Mouse (Mus musculus) neural tube, embryonic 11.5 days (tissue): ENCODE data around the gene Gpr183. TPM values are rescaled to one million over a fixed set of nuclear protein-coding genes. Genes with fewer than 3 reads are reported as not detected.

Source experiments
- ATAC-seq: fragments of 200-750 bp; cut with Nextera tagmentation; 2 replicates; pipeline ENCODE4 v1.8.0; 2017; ENCODE audit warnings: moderate number of reproducible peaks, mild to moderate bottlenecking, moderate TSS enrichment, moderate library complexity; ENCODE audit not compliant: insufficient read depth, low FRiP score, low TSS enrichment
- DNase-seq: peaks from one replicate; pipeline ENCODE4 v3.0.0-alpha.2; 2015; ENCODE audit warnings: low spot score
- H3K27ac ChIP-seq: fragments of 300-500 bp; sonication (generic); 2 replicates; pipeline ENCODE4 v1.5.1; 2014; ENCODE audit warnings: low read depth, mild to moderate bottlenecking, low read length
- H3K27me3 ChIP-seq: fragments of 300-500 bp; sonication (generic); 2 replicates; pipeline ENCODE4 v1.6.1; 2014; ENCODE audit warnings: mild to moderate bottlenecking, low read length, mixed read lengths; ENCODE audit not compliant: control insufficient read depth, insufficient read depth
- H3K36me3 ChIP-seq: fragments of 300-500 bp; sonication (generic); 2 replicates; pipeline ENCODE4 v1.6.1; 2014; ENCODE audit warnings: mild to moderate bottlenecking, low read length, moderate library complexity, mixed read lengths; ENCODE audit not compliant: control insufficient read depth, insufficient read depth
- H3K4me1 ChIP-seq: fragments of 300-500 bp; sonication (generic); 2 replicates; pipeline ENCODE4 v1.6.1; 2014; ENCODE audit warnings: low read length, mixed read lengths; ENCODE audit not compliant: control insufficient read depth, insufficient read depth
- H3K4me2 ChIP-seq: fragments of 300-500 bp; sonication (generic); 2 replicates; pipeline ENCODE4 v1.6.1; 2014; ENCODE audit warnings: low read depth, mild to moderate bottlenecking, moderate library complexity
- H3K4me3 ChIP-seq: fragments of 300-500 bp; sonication (generic); 2 replicates; pipeline ENCODE4 v1.5.1; 2014; ENCODE audit warnings: low read depth, low read length
- H3K9ac ChIP-seq: fragments of 300-500 bp; sonication (generic); 2 replicates; pipeline ENCODE4 v1.6.1; 2014; ENCODE audit warnings: mild to moderate bottlenecking, low read length
- H3K9me3 ChIP-seq: fragments of 300-500 bp; sonication (generic); 2 replicates; pipeline ENCODE4 v1.6.1; 2016; ENCODE audit warnings: low read length; ENCODE audit not compliant: control insufficient read depth
- WGBS: fragments of 180-500 bp; shearing (Covaris S2); extraction: QIAGEN DNeasy Blood & Tissue Kit; methylation state at CpG from one replicate; pipeline ENCODE4 v1.1.7; 2014; 5-methylcytosine and 5-hydroxymethylcytosine counted together
- polyA plus RNA-seq: library from polyadenylated mRNA; unstranded; fragments of >200 nt; fragmentation: Nextera tagmentation; extraction: Ambion mirVana; gene quantifications from 2 replicates; pipeline ENCODE4 v1.2.1, GENCODE M21; 2014

The Gpr183 gene
- polyA plus RNA-seq, 1 experiment from 2014 or later, result 3.5 TPM

DNA sequence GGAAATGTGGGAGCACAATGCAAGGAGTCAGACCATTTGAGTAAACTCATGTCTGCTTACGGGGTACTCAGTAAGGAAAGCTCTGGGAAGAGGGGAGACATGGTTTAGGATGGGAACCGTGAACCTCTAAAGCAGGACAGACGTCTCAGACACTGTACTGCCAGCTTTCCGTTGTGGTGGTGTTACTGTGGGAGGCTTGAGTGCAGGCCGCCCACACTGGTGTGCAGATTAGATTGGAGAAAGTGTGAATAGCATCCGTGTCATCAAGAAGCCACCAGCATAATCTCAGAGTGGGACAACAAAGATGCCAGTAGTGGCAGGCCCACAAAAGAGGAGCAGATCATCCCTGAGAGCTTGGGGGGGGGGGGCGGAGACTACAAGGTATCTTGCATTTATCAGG, 37.2 kb upstream of the Gpr183 start:
- Histone ChIP-seq H3K4me2 (no peak overlapping the region), H3K4me3 (no peak overlapping the region), H3K4me1 (no peaks in the 10 kb centered on the region), H3K27me3 (no peaks in the 10 kb centered on the region), H3K27ac (no peak overlapping the region), H3K9me3 (no peaks in the 10 kb centered on the region), H3K36me3 (no peaks in the 10 kb centered on the region), H3K9ac (no peak overlapping the region)
- ATAC-seq (no peak), DNase-seq (no peak)
- WGBS, result 91% methylated on average over 7 of the region's 7 CpGs

DNA sequence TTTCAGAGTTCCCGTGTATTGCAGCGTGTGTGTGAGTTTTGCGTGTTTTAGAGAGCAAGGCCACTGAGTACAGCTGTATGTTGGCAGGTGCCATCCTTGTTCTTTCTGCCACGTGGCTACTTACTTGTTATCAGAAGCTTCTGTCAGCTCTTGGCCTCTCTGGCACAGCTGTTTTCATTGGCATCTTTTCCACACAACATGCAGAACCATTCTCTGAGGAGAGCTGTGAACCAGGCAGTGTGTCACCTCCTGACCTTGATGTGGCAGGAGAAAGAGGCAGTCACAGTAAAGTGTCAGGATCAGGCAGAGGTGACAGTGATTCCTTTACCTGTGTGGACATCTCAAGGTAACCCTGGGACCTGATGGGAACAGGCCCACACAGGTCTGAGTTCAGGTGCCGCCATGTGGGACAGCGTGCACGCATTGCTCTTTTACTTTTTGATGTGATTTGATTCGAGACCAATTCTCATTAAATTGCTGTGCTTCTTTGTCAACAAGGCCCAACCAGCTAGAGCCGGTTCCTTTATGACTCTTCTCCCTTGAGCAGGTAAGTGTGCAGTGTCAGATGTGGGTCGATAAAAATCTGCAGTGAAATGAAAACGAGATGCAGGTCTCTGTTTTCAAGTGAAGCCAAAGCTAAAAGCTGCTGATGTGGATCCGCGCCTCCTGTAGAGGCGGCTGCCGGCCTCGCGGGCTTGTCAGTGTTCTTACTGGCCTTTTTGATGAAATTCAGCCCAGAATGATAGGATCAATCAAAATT, 35.5 kb upstream of the Gpr183 start:
- H3K9ac ChIP-seq, result no peak overlapping the region
- 94% methylated on average over 17 of the region's 17 CpGs for WGBS
- no peak overlapping the region for H3K27ac ChIP-seq
- H3K4me3 ChIP-seq, result no peak overlapping the region
- no peak overlapping the region for H3K4me2 ChIP-seq
- no peaks in the 10 kb centered on the region for H3K9me3 ChIP-seq
- DNase-seq, result no peak
- H3K4me1 ChIP-seq, result no peaks in the 10 kb centered on the region
- H3K36me3 ChIP-seq, result no peaks in the 10 kb centered on the region
- no peaks in the 10 kb centered on the region for H3K27me3 ChIP-seq
- ATAC-seq, result no peak

DNA sequence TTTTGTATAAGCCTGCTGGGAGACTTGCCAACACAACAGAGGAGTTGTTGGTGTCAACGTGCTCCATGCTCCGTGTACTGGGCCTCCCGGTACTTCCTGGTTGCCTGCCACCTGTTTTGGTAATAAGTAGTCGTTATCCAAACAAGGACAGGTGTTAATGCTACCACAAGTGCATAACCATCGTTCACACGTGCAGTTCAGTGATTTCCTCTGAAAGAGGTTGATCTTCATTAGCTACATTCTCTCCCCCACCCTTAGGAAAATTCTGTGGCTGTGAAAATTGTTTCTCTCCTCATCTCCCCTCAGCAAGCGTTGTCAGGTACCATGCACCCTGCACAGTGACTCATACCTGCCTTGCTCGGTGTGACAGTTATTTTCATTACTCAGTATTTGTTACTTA, 34.5 kb upstream of the Gpr183 start:
- Histone ChIP-seq H3K4me1 (no peaks in the 10 kb centered on the region), H3K27me3 (no peaks in the 10 kb centered on the region), H3K36me3 (peaks cover under 1% of the 10 kb centered on the region; the same call in 1 of the 2 replicates), H3K4me3 (no peak overlapping the region), H3K4me2 (no peak overlapping the region), H3K9me3 (no peaks in the 10 kb centered on the region), H3K27ac (no peak overlapping the region), H3K9ac (no peak overlapping the region)
- no peak for ATAC-seq
- WGBS, result 90% methylated on average over 8 of the region's 8 CpGs
- no peak for DNase-seq

DNA sequence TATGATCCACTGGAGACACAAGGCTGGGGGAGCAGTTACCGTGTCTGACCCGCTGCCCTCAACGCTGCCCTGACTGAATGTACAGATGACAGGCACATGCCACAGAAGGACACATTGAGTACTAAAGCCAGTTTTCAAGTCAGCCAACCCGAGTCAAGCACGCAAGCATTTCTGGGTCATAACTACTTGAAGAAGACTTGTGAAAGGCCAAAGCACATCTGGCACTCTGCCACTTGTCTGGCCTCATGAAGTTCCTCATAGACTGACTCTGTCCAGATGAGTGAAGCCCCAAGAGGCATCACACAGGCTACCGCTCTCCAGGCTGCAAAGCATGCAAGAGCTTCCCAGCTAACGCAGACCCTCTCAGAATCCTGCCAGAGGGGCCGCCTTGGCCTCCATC, 31.8 kb upstream of the Gpr183 start:
- Histone ChIP-seq H3K4me2 (no peak overlapping the region), H3K36me3 (peaks cover 4% of the 10 kb centered on the region; the same call in 1 of the 2 replicates), H3K4me3 (no peak overlapping the region), H3K9me3 (no peaks in the 10 kb centered on the region), H3K4me1 (no peaks in the 10 kb centered on the region), H3K9ac (no peak overlapping the region), H3K27ac (no peak overlapping the region), H3K27me3 (no peaks in the 10 kb centered on the region)
- DNase-seq, result no peak
- no peak for ATAC-seq
- WGBS, result 94% methylated on average over 8 of the region's 8 CpGs

DNA sequence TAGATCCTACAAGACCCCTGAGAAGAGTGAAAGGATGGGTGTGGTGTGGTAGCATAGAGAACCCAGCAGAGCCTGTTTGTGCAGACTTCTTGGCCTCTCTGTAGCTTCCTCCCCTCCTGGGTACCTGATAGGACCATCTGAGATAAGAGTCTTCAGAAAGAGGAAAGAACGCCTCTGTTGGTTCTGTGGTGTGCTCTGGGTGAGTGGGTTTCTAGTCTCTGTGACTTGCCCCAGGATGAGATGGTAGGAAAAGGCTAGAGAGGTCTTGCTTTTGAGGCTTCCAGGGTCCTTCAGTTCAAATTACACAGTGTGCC, 30.5 kb upstream of the Gpr183 start:
- no peak for DNase-seq
- H3K9me3 ChIP-seq, result no peaks in the 10 kb centered on the region
- H3K36me3 ChIP-seq, result peaks cover 4% of the 10 kb centered on the region; the same call in 1 of the 2 replicates
- WGBS, result 89% methylated on average over 1 of the region's 1 CpGs
- H3K4me1 ChIP-seq, result no peaks in the 10 kb centered on the region
- H3K4me2 ChIP-seq, result no peak overlapping the region
- no peaks in the 10 kb centered on the region for H3K27me3 ChIP-seq
- no peak overlapping the region for H3K4me3 ChIP-seq
- H3K9ac ChIP-seq, result no peak overlapping the region
- H3K27ac ChIP-seq, result no peak overlapping the region
- no peak for ATAC-seq

DNA sequence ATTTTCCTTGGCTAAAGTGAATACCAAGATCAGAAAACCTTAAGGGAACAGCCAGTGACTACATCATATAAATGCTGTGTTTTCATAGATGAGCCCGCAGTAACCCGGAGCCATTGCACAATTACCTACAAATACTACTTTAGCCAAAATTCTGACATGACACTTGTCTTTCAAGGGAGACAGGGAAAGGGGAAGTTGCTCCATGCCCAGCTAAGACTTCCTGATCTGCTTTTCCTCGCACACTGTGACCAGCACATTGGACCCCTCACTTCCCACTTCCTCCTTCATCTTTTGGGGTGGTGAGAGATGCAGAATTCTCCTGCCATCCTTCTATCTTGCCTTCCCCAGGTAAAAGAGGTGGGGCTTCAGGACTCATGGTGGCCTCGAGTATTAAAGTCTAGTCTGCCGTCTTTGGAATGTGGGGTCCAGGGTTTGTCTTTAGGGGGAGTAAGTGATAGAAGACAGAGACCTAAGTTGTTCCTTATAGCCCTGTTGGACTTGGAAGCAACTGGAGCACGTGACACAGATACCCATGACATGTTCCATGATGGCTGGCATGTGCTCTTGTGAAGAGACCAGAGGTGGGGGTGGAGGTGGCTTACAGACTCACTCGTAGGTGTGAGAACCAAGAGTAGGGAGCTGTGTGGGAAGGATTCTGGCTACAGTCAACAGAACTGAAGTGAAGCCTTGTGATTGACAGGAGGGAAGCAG, 30.0 kb upstream of the Gpr183 start:
- no peak overlapping the region for H3K4me2 ChIP-seq
- no peaks in the 10 kb centered on the region for H3K27me3 ChIP-seq
- H3K4me1 ChIP-seq, result no peaks in the 10 kb centered on the region
- peaks cover 4% of the 10 kb centered on the region; the same call in 1 of the 2 replicates for H3K36me3 ChIP-seq
- no peak overlapping the region for H3K4me3 ChIP-seq
- 90% methylated on average over 7 of the region's 7 CpGs for WGBS
- no peak overlapping the region for H3K27ac ChIP-seq
- ATAC-seq (no peak), DNase-seq (no peak)
- no peaks in the 10 kb centered on the region for H3K9me3 ChIP-seq
- H3K9ac ChIP-seq, result no peak overlapping the region

DNA sequence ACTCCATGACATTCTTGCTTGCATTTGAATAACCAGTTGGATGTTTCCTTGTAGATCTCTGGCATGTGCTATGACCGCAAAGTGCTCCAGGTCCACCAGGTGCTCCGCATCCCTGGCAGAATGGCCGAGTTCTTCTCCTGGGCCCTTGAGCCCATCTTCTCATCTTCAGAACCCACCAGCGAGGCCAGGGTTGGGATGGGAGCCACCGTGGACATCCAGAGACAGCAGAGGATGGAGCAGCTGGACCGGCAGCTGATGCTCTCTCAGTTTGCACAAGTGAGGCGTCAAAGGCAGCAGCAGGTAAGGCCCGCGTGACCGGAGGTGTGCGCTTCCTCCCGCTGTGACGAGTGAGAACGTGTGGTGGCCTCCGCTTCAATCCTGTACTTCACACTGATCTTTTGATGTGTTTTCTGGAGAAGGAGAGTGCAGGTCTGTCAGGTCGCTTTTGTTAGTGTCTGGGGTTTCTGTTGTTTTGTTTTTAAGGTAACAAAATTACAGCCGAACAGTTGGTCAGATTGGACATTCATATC, 29.2 kb upstream of the Gpr183 start:
- no peaks in the 10 kb centered on the region for H3K4me1 ChIP-seq
- no peak overlapping the region for H3K4me2 ChIP-seq
- H3K27me3 ChIP-seq, result no peaks in the 10 kb centered on the region
- no peak overlapping the region for H3K9ac ChIP-seq
- H3K27ac ChIP-seq, result no peak overlapping the region
- H3K9me3 ChIP-seq, result no peaks in the 10 kb centered on the region
- peaks cover 4% of the 10 kb centered on the region; the same call in 1 of the 2 replicates for H3K36me3 ChIP-seq
- no peak for ATAC-seq
- no peak for DNase-seq
- H3K4me3 ChIP-seq, result no peak overlapping the region
- 94% methylated on average over 17 of the region's 17 CpGs for WGBS

DNA sequence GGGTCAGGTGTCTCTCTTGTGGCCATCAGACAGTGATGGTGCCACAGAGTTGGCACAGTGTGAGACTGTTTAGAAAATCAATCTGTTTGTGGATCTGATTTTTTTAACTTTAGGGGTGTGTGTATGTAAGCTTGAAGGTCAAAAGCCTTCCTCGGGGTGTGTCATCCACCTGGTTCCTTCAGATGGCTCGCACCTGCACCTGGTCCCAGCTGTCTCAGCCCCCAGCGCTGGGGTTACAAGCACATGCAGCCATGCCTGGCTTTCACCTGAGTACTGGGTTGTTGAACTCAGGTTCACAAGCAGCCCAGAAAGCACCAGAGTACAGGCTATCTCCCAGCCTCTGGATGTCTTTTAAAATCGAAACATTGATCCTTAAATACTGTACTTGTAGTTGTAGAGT, 28.6 kb upstream of the Gpr183 start:
- Histone ChIP-seq H3K36me3 (peaks cover 4% of the 10 kb centered on the region; the same call in 1 of the 2 replicates), H3K27me3 (no peaks in the 10 kb centered on the region), H3K4me3 (no peak overlapping the region), H3K4me2 (no peak overlapping the region), H3K4me1 (no peaks in the 10 kb centered on the region), H3K9me3 (no peaks in the 10 kb centered on the region), H3K9ac (no peak overlapping the region), H3K27ac (no peak overlapping the region)
- DNase-seq (no peak), ATAC-seq (no peak)
- WGBS, result 95% methylated on average over 4 of the region's 4 CpGs
